Mouse (Mus musculus) brain, embryonic 14.5 days (tissue): Measurements from ENCODE around the gene Aff3. TPM values are rescaled to one million over a fixed set of nuclear protein-coding genes. Genes with fewer than 3 reads are reported as not detected.

Experiments used
- DNase-seq: peaks from one replicate; pipeline ENCODE4 v3.0.0-alpha.2; 2011; ENCODE audit warnings: low read depth
- CTCF ChIP-seq: fragments of 200-500 bp; IDR thresholded peaks from 2 replicates; pipeline ENCODE4 v1.5.1; 2012; ENCODE audit warnings: inconsistent platforms, mild to moderate bottlenecking, moderate library complexity, borderline replicate concordance; ENCODE audit not compliant: insufficient read depth, insufficient read length; ENCODE audit errors: extremely low read depth
- POLR2A ChIP-seq: fragments of 200-500 bp; IDR thresholded peaks from 2 replicates; pipeline ENCODE4 v1.6.1; 2012; ENCODE audit warnings: mild to moderate bottlenecking, inconsistent platforms, borderline replicate concordance; ENCODE audit not compliant: poor library complexity, insufficient read depth, insufficient read length, severe bottlenecking; ENCODE audit errors: extremely low read depth
- polyA plus RNA-seq: library from polyadenylated mRNA; depleted of rRNA; stranded (reverse); fragments of >200 nt; gene quantifications from 2 replicates; pipeline ENCODE4 v1.2.3, GENCODE M21; 2012

Gene Aff3
- polyA plus RNA-seq, 1 experiment: 52.5 TPM

- no peak for DNase-seq
- TF ChIP-seq POLR2A: no peak
- TF ChIP-seq CTCF: no peak
These were observed 376.0 kb downstream of the Aff3 start for GRCm38 (mm10) chr1:38288716-38289115.

- no peak for TF ChIP-seq POLR2A
- no peak for TF ChIP-seq CTCF
- no peak for DNase-seq
These were observed 378.2 kb downstream of the Aff3 start for GRCm38 (mm10) chr1:38286551-38286950.

GRCm38 (mm10) chr1:38280549-38280948 lies 384.2 kb downstream of the Aff3 start:
- DNase-seq: no peak
- TF ChIP-seq CTCF (no peak), POLR2A (no peak)

GRCm38 (mm10) chr1:38271312-38271711 lies 393.4 kb downstream of the Aff3 start:
- DNase-seq: no peak
- TF ChIP-seq POLR2A (no peak), CTCF (no peak)

GRCm38 (mm10) chr1:38268246-38269042 lies 396.3 kb downstream of the Aff3 start:
- TF ChIP-seq POLR2A (no peak), CTCF (no peak)
- peak; percentile 67 for DNase-seq

- TF ChIP-seq POLR2A (no peak), CTCF (no peak)
- peak; percentile 81 for DNase-seq
These were observed 401.5 kb downstream of the Aff3 start for GRCm38 (mm10) chr1:38263251-38263650.

GRCm38 (mm10) chr1:38262362-38263154 lies 402.2 kb downstream of the Aff3 start:
- DNase-seq: peak; percentile 71
- no peak for TF ChIP-seq CTCF
- TF ChIP-seq POLR2A: no peak

GRCm38 (mm10) chr1:38261076-38261475 lies 403.7 kb downstream of the Aff3 start:
- TF ChIP-seq CTCF (no peak), POLR2A (no peak)
- no peak for DNase-seq

- TF ChIP-seq CTCF: no peak
- TF ChIP-seq POLR2A: no peak
- no peak for DNase-seq
These were observed 405.0 kb downstream of the Aff3 start for GRCm38 (mm10) chr1:38259541-38260338.

- DNase-seq: no peak
- TF ChIP-seq CTCF (no peak), POLR2A (no peak)
These were observed 410.3 kb downstream of the Aff3 start for GRCm38 (mm10) chr1:38254426-38254825.

GRCm38 (mm10) chr1:38252766-38253079 lies 412.0 kb downstream of the Aff3 start:
- DNase-seq: peak; percentile 77
- TF ChIP-seq POLR2A: no peak
- TF ChIP-seq CTCF: peak; percentile 75; the same call in 1 of the 2 replicates
